Mouse (Mus musculus) stomach, embryonic 14.5 days (tissue): Measurements from ENCODE around the gene Rpl37. TPM values are rescaled to one million over a fixed set of nuclear protein-coding genes. Genes with fewer than 3 reads are reported as not detected.

Experiments
- ATAC-seq: fragments of 200-750 bp; cut with Nextera tagmentation; 2 replicates; pipeline ENCODE4 v1.8.0; 2017; ENCODE audit warnings: low read depth, moderate TSS enrichment; ENCODE audit not compliant: insufficient number of reproducible peaks, insufficient read depth, low FRiP score
- H3K27ac ChIP-seq: fragments of 300-500 bp; sonication (generic); 2 replicates; pipeline ENCODE4 v1.5.1; 2014; ENCODE audit warnings: mild to moderate bottlenecking, low read length, moderate library complexity, mixed read lengths
- H3K27me3 ChIP-seq: fragments of 300-500 bp; sonication (generic); 2 replicates; pipeline ENCODE4 v1.6.1; 2014; ENCODE audit warnings: low read length, control low read depth, mixed read lengths; ENCODE audit not compliant: control insufficient read depth, insufficient read depth
- H3K36me3 ChIP-seq: fragments of 300-500 bp; sonication (generic); 2 replicates; pipeline ENCODE4 v1.6.1; 2014; ENCODE audit warnings: mild to moderate bottlenecking, control low read depth, low read length, moderate library complexity, mixed read lengths; ENCODE audit not compliant: control insufficient read depth, insufficient read depth
- H3K4me1 ChIP-seq: fragments of 300-500 bp; sonication (generic); 2 replicates; pipeline ENCODE4 v1.6.1; 2014; ENCODE audit warnings: low read length, control low read depth, mixed read lengths; ENCODE audit not compliant: control insufficient read depth, insufficient read depth
- H3K4me2 ChIP-seq: fragments of 300-500 bp; sonication (generic); replicated peaks from 2 replicates; pipeline ENCODE4 v1.6.1; 2014; ENCODE audit warnings: low read depth, low read length, control low read depth
- H3K4me3 ChIP-seq: fragments of 300-500 bp; sonication (generic); 2 replicates; pipeline ENCODE4 v1.5.1; 2014; ENCODE audit warnings: low read depth, low read length, control low read depth
- H3K9ac ChIP-seq: fragments of 300-500 bp; sonication (generic); replicated peaks from 2 replicates; pipeline ENCODE4 v1.6.1; 2014; ENCODE audit warnings: low read depth, mild to moderate bottlenecking, control low read depth, low read length, moderate library complexity, mixed read lengths
- H3K9me3 ChIP-seq: fragments of 300-500 bp; sonication (generic); 2 replicates; pipeline ENCODE4 v1.6.1; 2016; ENCODE audit warnings: low read depth, low read length, control low read depth; ENCODE audit not compliant: control insufficient read depth
- WGBS: fragments of 180-500 bp; shearing (Covaris S2); extraction: QIAGEN DNeasy Blood & Tissue Kit; methylation state at CpG from one replicate; pipeline ENCODE4 v1.1.7; 2014; 5-methylcytosine and 5-hydroxymethylcytosine counted together
- polyA plus RNA-seq: library from polyadenylated mRNA; unstranded; fragments of >200 nt; fragmentation: Nextera tagmentation; extraction: Ambion mirVana; gene quantifications from 2 replicates; pipeline ENCODE4 v1.2.1, GENCODE M21; 2014

Rpl37 gene
- polyA plus RNA-seq, 1 experiment from 2014 or later, result 883 TPM

DNA sequence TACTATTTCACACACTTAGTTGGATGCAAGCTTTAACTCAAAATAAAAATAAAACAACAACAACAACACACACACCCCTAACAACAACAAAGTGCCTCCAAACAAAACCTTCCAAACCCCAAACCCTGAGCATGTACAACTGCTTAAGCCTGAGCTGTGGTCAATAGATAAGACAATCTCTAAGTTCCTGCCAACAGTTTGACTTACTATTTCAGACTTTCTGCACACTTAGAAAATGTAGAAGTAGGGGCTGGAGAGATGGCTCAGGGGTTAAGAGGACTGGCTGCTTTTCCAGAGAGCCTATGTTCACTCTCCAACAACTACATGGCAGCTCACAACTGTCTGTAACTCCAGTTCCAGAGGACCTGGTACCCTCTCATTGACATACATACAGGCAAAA lies 23.9 kb downstream of the Rpl37 start:
- H3K27me3 ChIP-seq, result no peaks in the 10 kb centered on the region
- no peak overlapping the region for H3K4me3 ChIP-seq
- H3K4me2 ChIP-seq, result no peak overlapping the region
- peaks cover 9% of the 10 kb centered on the region for H3K4me1 ChIP-seq
- no peaks in the 10 kb centered on the region for H3K9me3 ChIP-seq
- no peak for ATAC-seq
- H3K36me3 ChIP-seq, result no peaks in the 10 kb centered on the region
- H3K9ac ChIP-seq, result no peak overlapping the region
- H3K27ac ChIP-seq, result no peak overlapping the region

- no peak overlapping the region for H3K9ac ChIP-seq
- H3K4me3 ChIP-seq, result no peak overlapping the region
- no peaks in the 10 kb centered on the region for H3K27me3 ChIP-seq
- peaks cover 11% of the 10 kb centered on the region for H3K4me1 ChIP-seq
- ATAC-seq, result no peak
- WGBS, result 55% methylated on average over 5 of the region's 5 CpGs
- no peaks in the 10 kb centered on the region for H3K9me3 ChIP-seq
- H3K36me3 ChIP-seq, result no peaks in the 10 kb centered on the region
- no peak overlapping the region for H3K4me2 ChIP-seq
- H3K27ac ChIP-seq, result no peak overlapping the region
These were observed 25.6 kb downstream of the Rpl37 start for GRCm38 (mm10) chr15:5142047-5142446.

GRCm38 (mm10) chr15:5142714-5143113 lies 26.3 kb downstream of the Rpl37 start:
- Histone ChIP-seq H3K9me3 (no peaks in the 10 kb centered on the region), H3K36me3 (no peaks in the 10 kb centered on the region), H3K9ac (no peak overlapping the region; the same call in 1 of the 2 replicates), H3K4me2 (peak overlapping the region; percentile 55), H3K4me1 (peaks cover 11% of the 10 kb centered on the region), H3K27me3 (no peaks in the 10 kb centered on the region), H3K27ac (no peak overlapping the region), H3K4me3 (no peak overlapping the region)
- ATAC-seq, result no peak
- 64% methylated on average over 5 of the region's 5 CpGs for WGBS

GRCm38 (mm10) chr15:5143361-5144020 lies 27.0 kb downstream of the Rpl37 start, which contains the start of gene Prkaa1:
Gene Prkaa1, plus strand, starts transcription at chr15:5143861.
- peak; percentile 90 for ATAC-seq

GRCm38 (mm10) chr15:5144021-5144778 lies 27.8 kb downstream of the Rpl37 start:
- H3K4me3 ChIP-seq, result peak overlapping the region; percentile 88
- no peaks in the 10 kb centered on the region for H3K36me3 ChIP-seq
- WGBS, result 2% methylated on average over 55 of the region's 61 CpGs
- peak overlapping the region; percentile 76 for H3K4me2 ChIP-seq
- H3K27me3 ChIP-seq, result no peaks in the 10 kb centered on the region
- H3K9me3 ChIP-seq, result no peaks in the 10 kb centered on the region
- H3K9ac ChIP-seq, result peak overlapping the region; percentile 81
- peaks cover 16% of the 10 kb centered on the region for H3K4me1 ChIP-seq
- peak; percentile 85 for ATAC-seq
- H3K27ac ChIP-seq, result peak overlapping the region; percentile 86

More at GRCm38 (mm10) chr15:5143361-5144020, 27.0 kb downstream of the Rpl37 start, which contains the start of gene Prkaa1:
- Histone ChIP-seq H3K27me3 (no peaks in the 10 kb centered on the region), H3K9me3 (no peaks in the 10 kb centered on the region), H3K27ac (peak within 1 kb of the TSS; percentile 86), H3K4me2 (peak within 1 kb of the TSS; percentile 76), H3K36me3 (no peaks in the 10 kb centered on the region), H3K4me3 (peak within 1 kb of the TSS; percentile 88), H3K9ac (peak within 1 kb of the TSS; percentile 81), H3K4me1 (peaks cover 13% of the 10 kb centered on the region)
- WGBS, result under 1% methylated on average over 36 of the region's 80 CpGs

DNA sequence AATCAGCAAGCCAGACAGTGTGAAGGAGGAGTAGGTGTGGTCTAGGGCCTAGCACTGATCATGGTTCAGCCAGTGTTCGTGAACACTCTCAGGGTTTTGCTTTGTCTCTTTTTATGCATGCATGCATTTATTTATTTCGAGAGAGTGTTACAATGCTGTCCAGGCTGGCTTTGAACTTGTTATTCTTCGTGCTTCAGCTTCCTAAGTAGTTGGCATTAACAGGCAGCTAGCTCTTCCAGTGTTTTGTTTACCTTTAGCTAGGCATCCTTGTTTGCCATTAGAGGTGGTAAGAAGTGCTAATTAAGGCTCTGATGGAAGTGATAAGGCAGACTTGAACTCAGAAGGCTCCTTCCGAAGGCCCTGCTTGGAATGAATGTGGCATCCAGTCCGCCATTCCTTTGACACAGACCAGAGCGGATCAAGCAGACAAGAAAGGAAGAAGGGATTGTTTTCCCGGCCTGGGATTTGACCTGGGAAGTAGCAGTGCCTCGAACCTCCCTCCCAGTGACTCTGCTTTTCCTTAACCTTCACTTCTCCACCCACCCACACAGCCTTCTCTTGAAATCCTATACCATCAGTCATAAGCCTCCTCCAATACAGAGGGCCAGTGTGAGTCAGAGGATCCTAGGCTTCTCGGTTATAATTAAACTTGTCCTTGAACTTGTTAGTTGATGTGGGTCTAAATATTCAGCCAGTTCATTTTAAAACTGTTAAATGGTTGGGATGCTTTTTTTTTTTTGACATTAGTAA lies 28.9 kb downstream of the Rpl37 start:
- peak overlapping the region; percentile 88; the same call in 1 of the 2 replicates for H3K4me3 ChIP-seq
- no peak for ATAC-seq
- WGBS, result 35% methylated on average over 9 of the region's 9 CpGs

DNA sequence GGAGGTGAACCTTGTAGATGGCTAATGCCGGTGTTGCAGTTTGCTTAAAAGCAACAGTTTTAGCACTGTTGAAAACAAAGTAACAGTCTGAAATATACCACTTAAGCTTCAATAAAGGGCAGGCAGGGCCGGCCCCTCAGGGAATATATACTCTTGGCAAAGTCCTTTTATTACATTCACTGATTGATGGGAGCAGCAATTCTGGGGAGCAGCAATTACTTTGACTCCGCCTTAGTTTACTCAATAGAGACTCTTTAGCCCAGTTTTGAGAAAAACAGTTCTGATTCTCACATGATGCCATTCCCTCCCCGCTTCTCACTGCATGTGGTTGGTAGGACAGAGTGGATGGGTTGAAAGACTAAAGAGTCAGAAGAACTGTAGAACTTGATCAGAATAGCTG lies 32.7 kb downstream of the Rpl37 start:
- Histone ChIP-seq H3K27me3 (no peaks in the 10 kb centered on the region), H3K36me3 (no peaks in the 10 kb centered on the region), H3K9me3 (no peaks in the 10 kb centered on the region), H3K27ac (no peak overlapping the region), H3K4me2 (no peak overlapping the region), H3K4me3 (no peak overlapping the region), H3K9ac (no peak overlapping the region), H3K4me1 (peaks cover 16% of the 10 kb centered on the region)
- 63% methylated on average over 4 of the region's 4 CpGs for WGBS
- no peak for ATAC-seq

More for the DNA sequence above, 28.9 kb downstream of the Rpl37 start:
- Histone ChIP-seq H3K4me2 (peak overlapping the region; percentile 76), H3K27me3 (no peaks in the 10 kb centered on the region), H3K4me1 (peaks cover 16% of the 10 kb centered on the region), H3K9ac (no peak overlapping the region), H3K9me3 (no peaks in the 10 kb centered on the region), H3K36me3 (no peaks in the 10 kb centered on the region), H3K27ac (no peak overlapping the region)

GRCm38 (mm10) chr15:5152171-5152570 lies 35.7 kb downstream of the Rpl37 start:
- no peak for ATAC-seq
- H3K4me1 ChIP-seq, result peaks cover 7% of the 10 kb centered on the region; the same call in 1 of the 2 replicates
- no peaks in the 10 kb centered on the region for H3K27me3 ChIP-seq
- no peaks in the 10 kb centered on the region for H3K9me3 ChIP-seq
- H3K4me2 ChIP-seq, result no peak overlapping the region
- WGBS, result 93% methylated on average over 6 of the region's 6 CpGs
- no peaks in the 10 kb centered on the region for H3K36me3 ChIP-seq
- no peak overlapping the region for H3K4me3 ChIP-seq
- no peak overlapping the region for H3K27ac ChIP-seq
- H3K9ac ChIP-seq, result no peak overlapping the region
